Mouse (Mus musculus): ENCODE results near the gene Tnpo2. TPM values are rescaled to one million over a fixed set of nuclear protein-coding genes. Genes with fewer than 3 reads are reported as not detected.

Gene Tnpo2
- total RNA-seq, 2 experiments from 2014 or later, result 31.8 to 35.6 TPM

DNA sequence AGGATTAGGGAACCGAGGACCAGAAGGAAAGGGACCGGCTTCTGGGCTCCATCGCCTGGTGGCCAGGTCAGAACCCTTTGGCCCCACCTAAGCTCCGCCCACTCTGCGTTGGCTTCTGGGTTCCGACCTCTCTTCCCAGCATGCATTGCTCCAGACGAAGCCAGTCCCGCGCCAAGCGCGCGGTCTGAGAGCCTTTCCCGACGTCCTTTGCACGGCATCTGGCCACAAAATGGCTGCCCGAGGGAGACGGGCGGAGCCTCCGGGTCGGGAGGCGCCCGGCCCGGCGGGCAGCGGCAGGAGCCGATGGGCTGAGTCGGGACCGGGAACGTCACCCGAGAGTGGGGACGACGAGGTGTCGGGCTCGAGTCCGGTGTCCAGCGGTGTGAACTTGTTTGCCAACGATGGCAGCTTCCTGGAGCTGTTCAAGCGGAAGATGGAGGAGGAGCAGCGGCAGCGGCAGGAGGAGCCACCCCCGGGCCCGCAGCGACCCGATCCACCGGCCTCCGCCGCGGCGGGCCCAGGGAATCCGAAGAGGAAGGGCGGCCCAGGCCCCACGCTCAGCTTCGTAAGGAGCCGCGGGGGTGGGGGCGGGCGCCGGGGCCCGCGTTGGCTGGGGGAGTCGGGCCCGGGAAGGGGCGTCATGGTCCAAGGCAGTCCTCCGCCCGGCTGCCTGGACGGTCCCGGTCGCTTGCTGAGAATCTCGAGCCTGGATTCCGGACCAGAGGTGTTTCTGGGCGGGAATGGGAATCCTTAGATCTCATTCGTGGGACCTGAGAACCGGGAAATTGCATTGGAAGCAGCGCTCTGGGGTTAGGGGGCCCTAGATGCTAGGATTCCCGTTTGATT is 9.8 kb upstream of the Tnpo2 start, which contains the start of gene Trir:
Gene Trir, plus strand, starts transcription at position 154 of the 846 bp plus-strand sequence.
- ATAC-seq (replicated peaks; ENCODE audit: low FRiP score, poor library complexity, severe bottlenecking), result peak; percentile 78

DNA sequence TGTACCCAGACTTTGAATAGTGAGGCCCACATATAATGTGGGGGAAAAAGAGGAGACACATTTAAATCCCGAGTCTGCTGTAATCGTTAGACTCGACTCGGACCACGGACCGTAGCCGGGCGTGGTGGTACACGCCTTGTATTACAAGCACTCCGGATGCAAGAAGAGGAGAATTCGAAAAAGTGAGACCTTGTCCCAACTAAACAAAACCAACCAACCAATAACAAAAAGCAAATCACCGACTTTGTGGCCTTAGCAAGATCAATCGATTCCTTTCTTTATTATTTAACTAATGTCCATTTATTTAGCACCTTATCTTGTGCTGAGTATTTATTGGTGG is 9.2 kb upstream of the Tnpo2 start:
- no peak for ATAC-seq (replicated peaks; ENCODE audit: low FRiP score, poor library complexity, severe bottlenecking)

- no peak for ATAC-seq (replicated peaks; ENCODE audit: low FRiP score, poor library complexity, severe bottlenecking)
Measured at GRCm38 (mm10) chr8:85027922-85028321, 8.8 kb upstream of the Tnpo2 start.

DNA sequence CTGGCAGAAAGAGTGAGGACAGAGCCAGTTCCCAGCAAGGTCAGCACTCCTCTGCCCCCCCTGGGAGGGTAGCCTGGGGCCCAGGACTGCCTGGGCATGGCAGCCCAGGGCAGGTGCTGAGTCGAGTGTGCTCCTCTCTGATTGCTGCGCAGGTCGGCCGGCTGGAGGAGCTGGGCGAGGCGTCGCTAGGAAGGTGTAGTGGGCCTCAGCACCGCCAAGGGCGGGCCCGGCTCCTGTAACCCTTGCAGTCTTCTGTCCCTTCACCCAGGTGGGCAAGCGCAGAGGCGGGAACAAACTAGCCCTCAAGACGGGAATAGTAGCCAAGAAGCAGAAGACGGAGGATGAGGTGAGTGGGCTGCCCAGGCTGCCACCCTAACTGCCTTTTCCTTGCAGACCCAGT is 7.4 kb upstream of the Tnpo2 start:
- ATAC-seq (replicated peaks; ENCODE audit: low FRiP score, poor library complexity, severe bottlenecking), result no peak

GRCm38 (mm10) chr8:85032622-85033311 is 3.9 kb upstream of the Tnpo2 start:
- no peak for ATAC-seq (replicated peaks; ENCODE audit: low FRiP score, poor library complexity, severe bottlenecking)

DNA sequence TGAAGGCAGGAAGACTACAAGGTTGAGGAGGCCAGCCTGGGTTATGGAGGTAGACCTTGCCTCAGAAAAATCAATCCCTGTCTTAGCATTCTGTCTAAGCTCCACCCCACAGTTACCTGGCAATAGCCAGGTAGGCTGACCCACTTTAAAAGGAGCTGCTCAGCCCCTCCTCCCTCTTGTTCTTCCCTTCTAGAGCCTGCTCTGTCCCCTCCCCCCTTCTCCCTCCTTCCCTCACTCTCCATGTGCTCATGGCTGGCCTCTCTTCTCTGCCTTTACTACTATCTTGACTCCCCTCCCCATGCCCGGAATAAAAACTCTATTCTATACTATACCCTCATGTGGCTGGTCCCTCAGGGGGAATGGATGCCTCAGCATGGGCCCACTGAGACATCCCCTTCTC is 2.8 kb upstream of the Tnpo2 start:
- ATAC-seq (replicated peaks; ENCODE audit: low FRiP score, poor library complexity, severe bottlenecking), result no peak

GRCm38 (mm10) chr8:85034764-85035163 is 2.0 kb upstream of the Tnpo2 start:
- no peak for ATAC-seq (replicated peaks; ENCODE audit: low FRiP score, poor library complexity, severe bottlenecking)

DNA sequence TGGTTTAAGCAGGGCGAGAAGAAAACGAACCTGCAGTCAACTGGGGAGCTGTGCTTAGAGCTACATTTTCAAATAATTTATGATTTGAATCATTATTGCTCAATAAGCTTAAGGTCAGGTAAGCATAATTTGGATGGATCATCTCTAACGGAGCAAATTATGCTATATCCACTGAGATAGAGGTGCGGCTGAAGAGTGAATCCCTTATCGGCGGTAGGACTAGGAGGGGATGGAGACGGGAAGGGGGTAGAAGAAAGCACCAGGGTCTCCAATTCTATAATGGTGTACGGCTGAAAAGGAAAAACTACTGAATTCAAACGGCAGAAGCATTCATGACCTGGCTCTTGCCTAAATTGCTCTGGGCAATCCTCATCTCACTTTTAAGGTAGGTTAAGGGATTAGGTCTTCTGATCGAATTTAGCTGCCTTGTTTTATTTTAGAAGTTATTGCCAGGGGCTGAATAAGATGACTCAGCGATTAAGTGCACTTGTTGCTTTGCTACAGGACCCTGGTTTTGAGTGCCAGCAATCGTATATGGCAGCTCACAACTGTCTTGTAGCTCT is 1.5 kb upstream of the Tnpo2 start:
- no peak for ATAC-seq (replicated peaks; ENCODE audit: low FRiP score, poor library complexity, severe bottlenecking)

- ATAC-seq (replicated peaks; ENCODE audit: low FRiP score, poor library complexity, severe bottlenecking), result no peak
Measured at GRCm38 (mm10) chr8:85035728-85036310, 896 bp upstream of the Tnpo2 start.

- peak; percentile 30 for ATAC-seq (replicated peaks; ENCODE audit: low FRiP score, poor library complexity, severe bottlenecking)
Measured at GRCm38 (mm10) chr8:85036381-85036717, 366 bp upstream of the Tnpo2 start.

DNA sequence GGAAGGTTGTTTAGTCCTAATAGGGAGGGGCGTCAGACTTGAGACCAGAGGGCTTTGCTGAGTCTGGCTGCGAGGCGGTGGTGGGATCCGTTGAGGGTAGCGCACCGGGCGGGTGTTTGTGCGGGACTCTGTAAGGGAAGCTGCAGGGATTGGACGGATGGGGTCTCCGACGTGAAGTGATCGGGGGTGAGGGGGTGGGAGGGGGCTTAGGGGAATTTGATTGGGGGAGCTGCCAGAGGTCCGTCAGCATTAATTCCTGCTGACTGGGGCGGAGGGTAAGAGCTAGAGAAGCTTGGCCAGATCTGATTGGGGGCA is 608 bp downstream of the Tnpo2 start:
- peak; percentile 7; the same call in 1 of the 2 replicates for ATAC-seq (replicated peaks; ENCODE audit: low FRiP score, poor library complexity, severe bottlenecking)

GRCm38 (mm10) chr8:85037681-85038531 is 1.2 kb downstream of the Tnpo2 start:
- peak; percentile 36 for ATAC-seq (replicated peaks; ENCODE audit: low FRiP score, poor library complexity, severe bottlenecking)

GRCm38 (mm10) chr8:85043619-85044018 is 6.9 kb downstream of the Tnpo2 start:
- ATAC-seq (replicated peaks; ENCODE audit: low FRiP score, poor library complexity, severe bottlenecking), result no peak

GRCm38 (mm10) chr8:85057367-85057766 is 20.7 kb downstream of the Tnpo2 start:
- ATAC-seq (replicated peaks; ENCODE audit: low FRiP score, poor library complexity, severe bottlenecking), result no peak

DNA sequence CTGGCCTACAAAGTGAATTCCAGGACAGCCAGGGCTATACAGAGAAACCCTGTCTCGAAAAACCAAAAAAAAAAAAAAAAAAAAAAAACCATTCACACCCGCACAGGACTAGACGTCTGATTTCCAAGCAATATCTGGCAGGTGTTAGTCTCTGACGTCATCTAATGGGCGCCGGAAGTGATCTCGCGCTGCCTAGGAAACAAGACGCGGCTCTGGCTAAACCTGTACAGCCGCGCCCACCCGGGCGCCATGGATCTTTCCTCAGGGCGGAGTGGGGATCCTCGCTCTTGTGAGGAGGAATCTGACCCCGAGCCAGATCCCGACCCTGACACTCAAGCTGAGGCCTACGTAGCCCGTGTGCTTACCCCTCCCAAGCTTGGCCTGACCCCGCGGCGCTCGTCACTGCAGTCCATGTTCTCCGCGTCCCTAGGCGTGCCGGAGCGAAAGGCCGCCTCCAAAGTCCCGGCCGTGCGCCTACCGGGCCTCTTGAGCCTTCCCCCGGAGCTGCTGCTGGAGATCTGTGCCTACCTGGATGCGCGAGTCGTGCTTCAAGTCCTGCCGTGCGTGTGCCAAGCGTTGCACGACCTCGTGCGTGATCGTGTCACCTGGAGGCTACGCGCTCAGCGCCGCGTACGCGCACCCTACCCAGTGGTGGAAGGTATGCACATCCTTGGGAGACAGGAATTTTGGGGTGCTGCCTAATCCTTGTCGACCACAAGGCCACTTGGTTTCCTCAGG is 23.3 kb downstream of the Tnpo2 start, which contains the start of gene Fbxw9:
Gene Fbxw9, plus strand, starts transcription at position 177 of the 738 bp plus-strand sequence.
- peak; percentile 88 for ATAC-seq (replicated peaks; ENCODE audit: low FRiP score, poor library complexity, severe bottlenecking)

DNA sequence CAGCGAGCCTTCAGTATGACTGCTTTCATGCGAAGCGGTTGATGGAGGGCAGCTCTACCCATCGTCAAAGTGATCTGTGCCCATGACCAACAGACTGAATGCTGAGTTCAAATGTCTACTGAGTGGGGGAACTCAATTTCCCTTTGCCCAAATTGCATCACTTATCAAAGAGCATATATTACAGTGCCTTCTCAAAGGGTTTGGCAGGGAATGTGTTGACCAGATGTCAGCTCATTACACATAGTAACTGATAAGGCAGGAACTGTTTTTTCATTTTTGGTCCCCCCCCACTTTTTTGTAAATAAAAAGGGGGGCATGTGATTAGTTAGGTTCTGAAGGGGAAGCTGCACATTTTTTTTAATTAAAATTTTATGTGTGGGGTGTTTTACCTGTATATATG is 25.9 kb downstream of the Tnpo2 start:
- no peak for ATAC-seq (replicated peaks; ENCODE audit: low FRiP score, poor library complexity, severe bottlenecking)

DNA sequence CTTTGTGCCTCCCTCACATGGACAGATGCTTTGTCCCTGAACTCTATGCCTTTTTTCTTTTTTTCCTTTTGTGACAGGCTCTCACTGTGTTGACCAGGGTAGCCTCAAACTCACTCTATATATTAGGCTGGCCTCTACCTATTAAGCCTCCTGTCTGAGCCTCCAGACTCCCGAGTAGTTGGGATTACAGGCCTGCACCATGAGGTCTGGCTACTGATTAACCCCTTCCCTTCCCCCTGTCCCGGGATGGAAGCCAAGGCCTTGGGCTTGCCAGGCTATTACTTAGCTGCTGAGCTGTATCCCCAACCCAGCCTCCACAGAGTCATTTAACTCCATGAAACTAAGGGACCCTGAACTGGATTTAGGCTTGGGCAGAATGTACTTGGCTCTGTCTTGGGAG is 28.5 kb downstream of the Tnpo2 start:
- no peak for ATAC-seq (replicated peaks; ENCODE audit: low FRiP score, poor library complexity, severe bottlenecking)

DNA sequence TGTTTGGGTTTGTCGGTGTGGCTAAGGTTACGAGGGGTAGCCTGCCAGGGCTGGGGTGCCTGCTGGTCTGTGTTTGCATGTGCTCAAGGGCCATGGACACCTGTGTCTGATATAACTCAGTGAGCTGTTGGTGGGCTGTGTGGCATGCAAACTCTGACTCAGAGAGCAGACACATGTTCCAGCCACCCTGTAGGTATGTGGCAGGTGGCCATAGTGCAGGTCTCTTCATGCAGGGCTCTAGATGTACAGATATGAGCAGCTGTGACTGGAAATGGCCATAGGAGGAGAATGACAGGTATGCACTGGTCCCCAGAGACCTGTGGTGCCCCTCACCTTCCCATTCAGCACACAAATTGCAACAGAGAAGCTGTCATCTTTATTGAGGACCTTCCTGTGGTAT is 30.4 kb downstream of the Tnpo2 start:
- ATAC-seq (replicated peaks; ENCODE audit: low FRiP score, poor library complexity, severe bottlenecking), result no peak

DNA sequence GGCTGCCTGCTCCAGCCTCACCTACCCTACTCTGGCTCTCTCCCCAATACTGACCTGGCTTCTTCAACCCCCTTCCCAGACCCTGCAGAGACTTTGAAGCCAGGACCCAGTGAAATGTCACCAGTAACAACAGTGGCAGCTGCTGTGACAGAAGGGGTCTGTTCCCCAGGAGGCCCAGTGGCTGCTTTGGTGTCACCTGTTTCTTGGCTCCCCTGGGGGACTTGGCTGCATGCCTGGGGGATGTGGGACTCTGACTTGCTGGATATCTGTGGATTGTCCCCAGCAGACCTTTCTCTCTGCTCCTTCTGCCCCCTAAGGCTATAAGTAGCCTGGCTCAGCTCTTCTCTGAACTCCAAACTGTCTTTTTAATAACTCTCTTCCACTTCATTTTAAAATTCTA is 31.3 kb downstream of the Tnpo2 start, which contains the start of gene Gm5741:
Gene Gm5741, minus strand, starts transcription at position 1 of the 400 bp plus-strand sequence.
- no peak for ATAC-seq (replicated peaks; ENCODE audit: low FRiP score, poor library complexity, severe bottlenecking)
